Mouse (Mus musculus): ENCODE results near the gene Ccdc173. TPM values are rescaled to one million over a fixed set of nuclear protein-coding genes. Genes with fewer than 3 reads are reported as not detected.

The Ccdc173 gene
- polyA plus RNA-seq, 1 experiment from 2014 or later, result 1.0 TPM

DNA sequence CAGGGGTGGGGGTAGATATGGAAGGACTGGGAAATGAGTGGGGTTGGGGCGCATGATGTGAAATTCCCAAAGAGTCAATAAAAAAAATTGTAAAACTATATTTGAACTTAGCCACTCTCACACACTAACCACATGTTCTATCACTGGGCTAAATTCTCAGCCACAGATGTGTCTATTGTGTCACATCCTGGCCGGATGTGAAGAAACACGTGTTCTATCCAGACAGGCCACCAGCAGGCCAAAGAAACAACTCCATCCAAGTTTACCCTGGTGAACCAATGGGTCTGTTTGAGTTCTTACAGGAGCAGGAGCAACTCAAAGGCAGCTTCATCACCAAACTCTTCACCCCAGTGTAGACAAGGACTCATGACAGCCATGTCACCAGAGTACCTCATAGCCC, 72.9 kb downstream of the Ccdc173 start:
- Histone ChIP-seq H3K9me3 (no peaks in the 10 kb centered on the region), H3K27me3 (replicated peaks) (peaks cover 9% of the 10 kb centered on the region; the same call in 1 of the 2 replicates), H3K9ac (no peak overlapping the region), H3K27ac (replicated peaks) (no peak overlapping the region), H3K4me3 (no peak overlapping the region), H3K4me1 (peaks cover 10% of the 10 kb centered on the region; the same call in 1 of the 2 replicates), H3K4me2 (no peak overlapping the region), H3K36me3 (no peaks in the 10 kb centered on the region)
- no peak for ATAC-seq (ENCODE audit: extremely low read depth, insufficient number of reproducible peaks, low FRiP score, low TSS enrichment)
- WGBS, result 68% methylated on average over 3 of the region's 3 CpGs

DNA sequence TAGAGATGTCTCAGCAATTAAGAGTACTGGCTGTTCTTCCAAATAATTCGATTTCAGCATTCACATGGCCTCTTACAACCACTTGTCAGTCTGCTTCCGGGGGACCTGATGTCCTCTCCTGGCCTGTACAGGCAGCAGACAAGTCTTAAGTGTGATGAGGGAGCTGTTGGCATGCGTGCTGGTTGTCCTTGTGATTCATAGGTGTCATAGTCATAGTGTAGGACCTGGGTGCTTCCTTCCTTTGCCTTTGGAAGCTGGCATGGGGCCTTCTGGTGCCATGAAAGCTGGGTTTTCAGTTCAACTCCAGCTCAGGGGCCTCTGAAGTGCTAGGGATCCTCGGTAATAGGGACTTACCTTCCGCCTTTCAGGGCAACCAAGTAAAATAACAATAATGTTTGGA, 75.2 kb downstream of the Ccdc173 start:
- Histone ChIP-seq H3K4me1 (peaks cover 10% of the 10 kb centered on the region; the same call in 1 of the 2 replicates), H3K4me3 (no peak overlapping the region), H3K27me3 (replicated peaks) (0 out of 2 replicates have a peak, but pooled peaks cover 4% of the 10 kb centered on the region), H3K9ac (no peak overlapping the region), H3K36me3 (peaks cover 18% of the 10 kb centered on the region), H3K9me3 (no peaks in the 10 kb centered on the region), H3K4me2 (no peak overlapping the region), H3K27ac (replicated peaks) (no peak overlapping the region)
- no peak for ATAC-seq (ENCODE audit: extremely low read depth, insufficient number of reproducible peaks, low FRiP score, low TSS enrichment)
- WGBS, result 71% methylated on average over 5 of the region's 5 CpGs

DNA sequence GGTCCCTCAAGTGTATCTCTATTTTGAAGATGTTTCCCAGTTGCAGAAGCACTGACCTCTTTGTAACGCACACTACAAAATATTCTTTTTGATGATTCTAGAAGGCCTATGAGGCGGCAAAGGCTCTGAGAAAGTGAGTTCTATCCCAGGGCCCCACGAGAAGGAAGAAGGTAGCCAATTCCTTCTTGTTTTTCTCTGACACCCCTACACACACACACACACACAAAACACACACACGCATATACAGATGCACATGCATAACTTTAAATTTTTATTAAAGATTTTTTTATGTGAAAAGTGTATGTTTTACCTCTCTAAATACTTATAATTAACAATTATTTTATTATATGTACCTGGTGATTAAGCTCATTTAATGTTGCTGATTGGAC, 75.8 kb downstream of the Ccdc173 start:
- peaks cover 10% of the 10 kb centered on the region; the same call in 1 of the 2 replicates for H3K4me1 ChIP-seq
- no peaks in the 10 kb centered on the region for H3K27me3 ChIP-seq (replicated peaks)
- H3K27ac ChIP-seq (replicated peaks), result no peak overlapping the region
- H3K9me3 ChIP-seq, result no peaks in the 10 kb centered on the region
- peak overlapping the region; percentile 91 for H3K4me3 ChIP-seq
- no peak overlapping the region for H3K9ac ChIP-seq
- WGBS, result 22% methylated on average over 4 of the region's 4 CpGs
- no peak for ATAC-seq (ENCODE audit: extremely low read depth, insufficient number of reproducible peaks, low FRiP score, low TSS enrichment)
- H3K4me2 ChIP-seq, result peak overlapping the region; percentile 80
- peaks cover 21% of the 10 kb centered on the region for H3K36me3 ChIP-seq

DNA sequence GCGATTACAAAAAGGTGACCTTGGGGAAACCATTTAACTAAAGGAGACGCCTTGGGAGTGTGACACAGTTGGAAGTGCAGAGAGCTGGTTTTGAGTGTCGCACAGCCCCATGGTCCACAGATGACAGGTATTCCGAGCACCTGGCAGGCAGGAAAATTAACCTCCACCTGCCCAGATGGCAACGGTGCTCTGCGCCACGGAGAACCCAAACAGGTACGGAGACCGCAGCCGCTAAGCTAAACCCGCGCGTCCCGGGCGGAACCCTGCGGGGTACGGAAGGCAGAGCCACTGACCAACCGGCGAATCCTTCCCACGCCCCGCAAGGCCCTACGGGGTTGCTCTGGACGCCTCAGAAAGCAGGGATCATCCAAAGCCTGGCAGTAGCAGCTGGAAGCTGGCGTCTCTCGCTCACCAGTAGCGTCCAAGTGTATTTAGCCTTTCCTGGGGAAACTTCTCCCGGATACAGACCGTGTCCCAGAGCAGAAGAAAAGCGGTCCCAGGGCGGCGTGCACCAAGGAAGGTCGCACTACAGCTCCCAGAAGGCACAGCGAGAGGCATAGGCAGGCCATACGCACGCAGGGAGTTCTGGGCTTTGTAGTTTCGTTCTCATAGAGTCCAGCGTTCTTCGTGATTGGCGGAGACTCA, 76.3 kb downstream of the Ccdc173 start, which contains the start of gene Fastkd1:
Gene Fastkd1, minus strand, starts transcription at position 536 of the 645 bp plus-strand sequence.
- peaks cover 24% of the 10 kb centered on the region for H3K36me3 ChIP-seq
- H3K9ac ChIP-seq, result peak within 1 kb of the TSS; percentile 92
- ATAC-seq (ENCODE audit: extremely low read depth, insufficient number of reproducible peaks, low FRiP score, low TSS enrichment), result peak; percentile 92
- H3K4me2 ChIP-seq, result peak within 1 kb of the TSS; percentile 80
- no peaks in the 10 kb centered on the region for H3K9me3 ChIP-seq
- no peaks in the 10 kb centered on the region for H3K27me3 ChIP-seq (replicated peaks)
- peak within 1 kb of the TSS; percentile 91 for H3K4me3 ChIP-seq
- H3K27ac ChIP-seq (replicated peaks), result peak within 1 kb of the TSS; percentile 93
- peaks cover 10% of the 10 kb centered on the region; the same call in 1 of the 2 replicates for H3K4me1 ChIP-seq
- under 1% methylated on average over 39 of the region's 39 CpGs for WGBS

DNA sequence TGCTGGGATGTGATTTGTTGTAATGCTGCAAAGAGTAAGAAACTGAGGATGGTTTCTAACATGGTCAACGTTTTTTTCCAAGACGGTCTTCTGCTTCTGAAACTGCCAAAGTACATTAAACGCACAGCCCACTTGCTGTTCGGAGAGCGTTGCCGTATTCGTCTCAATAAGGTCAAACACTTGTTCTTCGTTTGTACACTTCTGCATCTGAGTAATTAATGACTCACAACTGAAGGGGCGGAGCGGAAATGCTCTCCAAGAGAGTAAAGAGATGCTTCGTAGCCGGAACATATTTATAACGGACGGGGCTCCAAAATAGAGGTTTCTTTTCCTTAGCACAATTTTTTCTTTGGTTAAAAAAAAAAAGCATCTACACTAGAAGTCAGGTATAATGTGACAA, 77.2 kb downstream of the Ccdc173 start:
- peak overlapping the region; percentile 91 for H3K4me3 ChIP-seq
- 86% methylated on average over 14 of the region's 14 CpGs for WGBS
- H3K27me3 ChIP-seq (replicated peaks), result no peaks in the 10 kb centered on the region
- peak overlapping the region; percentile 80 for H3K4me2 ChIP-seq
- peaks cover 10% of the 10 kb centered on the region; the same call in 1 of the 2 replicates for H3K4me1 ChIP-seq
- H3K9me3 ChIP-seq, result no peaks in the 10 kb centered on the region
- no peak overlapping the region for H3K9ac ChIP-seq
- H3K36me3 ChIP-seq, result peaks cover 33% of the 10 kb centered on the region
- no peak for ATAC-seq (ENCODE audit: extremely low read depth, insufficient number of reproducible peaks, low FRiP score, low TSS enrichment)
- no peak overlapping the region for H3K27ac ChIP-seq (replicated peaks)

Other genes starting within 250 kb of the Ccdc173 start
- gene Lrp2, start 203.5 kb downstream of the Ccdc173 start, polyA plus RNA-seq (2015; fragmentation: Nextera tagmentation; extraction: Ambion mirVana), result 0.45 and 0.57 TPM in 2 replicates
- 9.6 and 13.3 TPM in 2 replicates for gene Bbs5, start 142.4 kb downstream of the Ccdc173 start, polyA plus RNA-seq (2015; fragmentation: Nextera tagmentation; extraction: Ambion mirVana)
- 14.2 and 17.4 TPM in 2 replicates for gene Klhl41, start 119.5 kb downstream of the Ccdc173 start, polyA plus RNA-seq (2015; fragmentation: Nextera tagmentation; extraction: Ambion mirVana)
- 16.6 and 17.1 TPM in 2 replicates for gene Fastkd1, start 76.1 kb downstream of the Ccdc173 start, polyA plus RNA-seq (2015; fragmentation: Nextera tagmentation; extraction: Ambion mirVana)
- gene Ppig, start 67.0 kb downstream of the Ccdc173 start, polyA plus RNA-seq (2015; fragmentation: Nextera tagmentation; extraction: Ambion mirVana), result 85.1 and 93.0 TPM in 2 replicates
- 14.4 and 16.7 TPM in 2 replicates for gene Phospho2, start within 50 bp of the Ccdc173 start, polyA plus RNA-seq (2015; fragmentation: Nextera tagmentation; extraction: Ambion mirVana)
- gene Klhl23, start 32.4 kb upstream of the Ccdc173 start, polyA plus RNA-seq (2015; fragmentation: Nextera tagmentation; extraction: Ambion mirVana), result 42.8 and 47.3 TPM in 2 replicates
- gene Ssb, start 72.0 kb upstream of the Ccdc173 start, polyA plus RNA-seq (2015; fragmentation: Nextera tagmentation; extraction: Ambion mirVana), result 193 and 222 TPM in 2 replicates
- gene Mettl5, start 96.0 kb upstream of the Ccdc173 start, polyA plus RNA-seq (2015; fragmentation: Nextera tagmentation; extraction: Ambion mirVana), result 32.6 and 37.3 TPM in 2 replicates
- gene Ubr3, start 107.7 kb upstream of the Ccdc173 start, polyA plus RNA-seq (2015; fragmentation: Nextera tagmentation; extraction: Ambion mirVana), result 10.0 and 11.3 TPM in 2 replicates
- 0.20 and 0.22 TPM in 2 replicates for gene Myo3b, start 249.6 kb upstream of the Ccdc173 start, polyA plus RNA-seq (2015; fragmentation: Nextera tagmentation; extraction: Ambion mirVana)